Mouse (Mus musculus): ENCODE data around the gene Pole3.

GRCm38 (mm10) chr4:62486162-62486696 lies 38.6 kb downstream of the Pole3 start:
- TF ChIP-seq POLR2A (IDR thresholded peaks at IDR 0.05; ENCODE audit: borderline replicate concordance, extremely low read depth, insufficient read depth, insufficient read length, poor library complexity, severe bottlenecking), result no peak
- no peak for TF ChIP-seq CTCF (IDR thresholded peaks at IDR 0.05; ENCODE audit: borderline replicate concordance, extremely low read depth, insufficient read depth, insufficient read length)

All from brain, embryonic 14.5 days (tissue).